Mouse (Mus musculus) inflammation-experienced regulatory T-cells, adult 6 months (primary cell): ENCODE measurements around the gene Zfp354b. TPM values are rescaled to one million over a fixed set of nuclear protein-coding genes. Genes with fewer than 3 reads are reported as not detected.

Source experiments
- ATAC-seq: one replicate; pipeline ENCODE4 v1.8.0; 2017
- polyA plus RNA-seq, 3 experiments: library from polyadenylated mRNA; unstranded; fragments of 100-300 nt; shearing (Covaris generic); gene quantifications; one replicate each; pipeline ENCODE4 v1.2.1; 2017

The Zfp354b gene
- polyA plus RNA-seq, 3 experiments from 2014 or later: not detected

DNA sequence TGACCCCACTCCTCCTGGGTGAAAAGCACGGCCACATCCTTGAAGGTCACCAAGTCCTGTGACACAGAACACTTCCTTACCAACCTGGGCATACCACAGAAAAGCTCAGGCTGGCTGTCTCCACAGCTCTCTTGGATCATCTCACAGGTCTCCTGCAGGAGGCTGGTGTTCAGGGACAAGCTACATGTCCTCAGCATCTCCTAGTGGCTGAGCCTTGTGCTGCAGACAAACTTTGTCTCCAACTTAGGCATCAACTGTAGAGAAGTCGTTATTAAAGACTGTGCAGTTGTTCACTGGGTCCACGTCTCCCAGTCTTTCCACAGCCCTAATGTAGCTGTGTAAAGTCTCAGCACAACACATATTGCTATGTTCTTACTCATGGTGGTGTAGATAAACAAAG, 47.7 kb downstream of the Zfp354b start:
- no peak for ATAC-seq

DNA sequence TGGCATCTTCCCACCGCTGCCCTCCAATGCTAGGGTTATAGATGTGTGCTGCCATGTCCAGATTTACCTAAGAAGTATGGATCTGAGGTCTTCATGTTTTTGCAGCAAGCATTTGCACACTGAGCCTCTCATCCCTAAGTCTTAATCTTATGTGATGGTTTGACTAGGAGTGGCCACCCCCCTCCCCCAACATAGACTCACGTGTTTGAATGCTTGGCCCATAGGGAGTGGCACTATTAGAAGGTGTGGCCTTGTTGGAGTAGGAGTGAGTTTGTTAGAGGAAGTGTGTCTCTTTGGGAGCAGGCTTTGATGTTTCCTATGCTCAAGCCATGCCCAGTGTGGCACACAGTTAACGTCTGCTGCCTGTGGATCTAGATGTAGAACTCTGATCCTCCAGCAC, 52.8 kb downstream of the Zfp354b start:
- ATAC-seq: no peak

Other genes starting within 250 kb of the Zfp354b start
- gene Zfp354c, start 103.9 kb downstream of the Zfp354b start, polyA plus RNA-seq: 1 to 10 TPM in 2 of 3 experiments, under 1 TPM in 1; 0.65 to 2.6 (median 1.4) TPM
- gene Zfp879, start 90.1 kb downstream of the Zfp354b start, polyA plus RNA-seq: not detected
- not detected for gene Grm6, start 80.9 kb downstream of the Zfp354b start, polyA plus RNA-seq
- not detected for gene Zfp454, start 44.0 kb downstream of the Zfp354b start, polyA plus RNA-seq
- under 1 TPM in 1 of 3 experiments, not detected in 2; 0.20 TPM for gene Zfp2, start 15.5 kb downstream of the Zfp354b start, polyA plus RNA-seq
- not detected for gene 4933414I15Rik, start 12.1 kb upstream of the Zfp354b start, polyA plus RNA-seq
- not detected for gene Prop1, start 22.1 kb upstream of the Zfp354b start, polyA plus RNA-seq
- gene Olfr1378, start 34.9 kb upstream of the Zfp354b start, polyA plus RNA-seq: not detected
- not detected for gene Olfr1377, start 50.3 kb upstream of the Zfp354b start, polyA plus RNA-seq
- not detected for gene Olfr51, start 72.0 kb upstream of the Zfp354b start, polyA plus RNA-seq
- not detected for gene Olfr54, start 82.6 kb upstream of the Zfp354b start, polyA plus RNA-seq
- not detected for gene Olfr1375, start 116.5 kb upstream of the Zfp354b start, polyA plus RNA-seq
- not detected for gene Zfp354a, start 127.6 kb upstream of the Zfp354b start, polyA plus RNA-seq